Mouse (Mus musculus): ENCODE measurements around the gene Map3k11.
"Not testable (repeated sequence)": the region's sequence is repeated elsewhere in the genome, so short reads cannot be mapped to it uniquely, and the experiment has no call there.

Map3k11 gene

DNA sequence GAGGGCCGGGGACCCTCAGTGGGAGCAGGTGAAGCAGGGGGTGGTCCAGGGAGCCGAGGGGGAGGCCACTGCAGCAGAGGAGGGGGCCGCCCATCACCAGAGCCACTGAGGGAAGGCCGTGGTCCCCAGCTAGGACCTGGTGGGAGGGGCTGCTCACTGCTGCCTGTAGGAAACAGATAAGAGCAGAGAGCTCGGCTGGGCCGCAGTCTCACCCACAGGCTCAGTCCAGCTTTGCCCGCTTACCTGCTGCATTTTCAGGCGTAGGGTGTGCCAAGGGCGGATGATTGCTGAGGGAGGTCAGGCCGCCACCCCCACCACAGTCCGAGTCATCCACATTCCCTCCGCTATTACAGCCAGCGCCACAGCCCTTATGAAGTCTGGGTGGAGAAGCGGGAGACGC, 23.1 kb upstream of the Map3k11 start:
- DNase-seq (ENCODE audit: extremely low read depth, low read depth, low spot score) = no peak

DNA sequence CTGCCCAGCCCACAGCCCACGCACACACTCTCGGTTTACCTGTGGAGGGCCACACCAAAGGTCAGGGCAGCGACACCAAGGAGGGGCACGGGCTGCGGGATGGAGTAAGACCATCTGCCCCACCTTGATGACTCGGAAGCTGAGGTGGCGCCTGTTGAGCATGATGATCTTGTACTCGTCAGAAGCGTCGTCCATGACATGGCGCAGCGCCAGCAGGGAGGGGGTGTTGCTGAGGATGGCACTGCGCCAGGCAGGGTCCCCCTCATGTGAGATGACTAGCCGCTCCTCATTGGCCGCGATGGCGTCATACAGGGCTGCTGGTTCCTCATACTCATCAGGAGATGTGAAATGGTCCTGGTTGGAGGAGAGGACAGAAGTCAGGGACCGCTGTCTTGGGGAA, 22.2 kb upstream of the Map3k11 start:
- no peak for DNase-seq (ENCODE audit: extremely low read depth, low read depth, low spot score)

DNA sequence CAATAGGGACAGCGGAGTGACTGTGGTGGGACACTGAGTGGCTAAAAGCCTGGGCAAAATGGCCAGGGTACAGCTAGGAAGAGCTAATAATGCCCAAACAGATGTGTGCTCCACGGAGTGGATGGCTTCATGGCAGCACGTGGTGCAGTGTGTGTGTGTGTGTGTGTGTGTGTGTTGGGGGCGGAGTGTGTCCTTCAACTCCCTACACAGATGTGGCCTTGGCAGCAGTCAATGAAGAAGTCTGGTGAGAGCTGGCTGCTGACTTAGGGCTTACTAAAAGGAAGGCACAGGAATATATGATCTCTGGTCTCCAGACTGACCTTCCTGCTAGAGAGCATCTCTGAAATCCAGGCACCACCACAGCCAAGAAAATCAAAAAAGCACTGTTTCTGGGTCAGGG, 20.2 kb upstream of the Map3k11 start:
- no peak for DNase-seq (ENCODE audit: extremely low read depth, low read depth, low spot score)

DNA sequence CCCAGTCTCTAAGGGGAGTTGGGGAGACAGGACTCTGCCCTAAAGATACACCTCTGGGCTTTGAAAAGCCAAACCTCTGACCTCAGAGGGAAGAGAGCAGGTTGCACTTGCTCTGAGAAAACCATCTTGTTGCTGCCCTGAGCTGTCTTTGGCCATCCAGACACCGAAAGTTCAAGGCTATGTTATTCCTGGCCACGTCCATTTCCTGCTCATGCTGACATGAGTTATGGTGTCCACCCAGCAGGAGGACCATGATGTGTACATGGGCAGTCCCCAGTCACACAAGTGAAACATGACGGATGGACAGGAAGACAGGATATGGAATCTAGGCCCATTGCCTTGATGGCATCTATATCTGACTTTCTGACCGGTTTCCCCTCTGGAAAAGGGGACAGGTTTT, 8.1 kb upstream of the Map3k11 start:
- no peak for DNase-seq (ENCODE audit: extremely low read depth, low read depth, low spot score)

DNA sequence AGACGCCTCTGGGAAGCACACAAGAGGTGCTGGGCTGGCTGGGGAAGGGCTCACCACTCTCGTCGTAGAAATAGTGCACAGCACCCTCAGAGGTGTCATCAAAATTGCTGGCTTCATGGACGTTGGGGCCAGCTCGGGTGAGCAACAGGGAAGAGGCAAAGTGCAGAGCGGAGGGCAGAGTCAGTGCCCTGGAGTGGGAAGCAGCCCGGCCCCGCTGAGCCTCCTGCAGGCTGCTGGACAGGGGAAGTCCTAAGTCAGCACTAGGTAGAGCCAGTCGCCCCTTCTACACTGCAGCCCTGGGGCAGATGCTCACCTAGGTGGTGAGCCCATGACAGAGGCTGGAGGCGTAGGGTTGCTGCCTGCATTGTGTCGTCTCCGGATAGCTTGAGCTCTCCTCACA, 4.3 kb upstream of the Map3k11 start:
- no peak for DNase-seq (ENCODE audit: extremely low read depth, low read depth, low spot score)

DNA sequence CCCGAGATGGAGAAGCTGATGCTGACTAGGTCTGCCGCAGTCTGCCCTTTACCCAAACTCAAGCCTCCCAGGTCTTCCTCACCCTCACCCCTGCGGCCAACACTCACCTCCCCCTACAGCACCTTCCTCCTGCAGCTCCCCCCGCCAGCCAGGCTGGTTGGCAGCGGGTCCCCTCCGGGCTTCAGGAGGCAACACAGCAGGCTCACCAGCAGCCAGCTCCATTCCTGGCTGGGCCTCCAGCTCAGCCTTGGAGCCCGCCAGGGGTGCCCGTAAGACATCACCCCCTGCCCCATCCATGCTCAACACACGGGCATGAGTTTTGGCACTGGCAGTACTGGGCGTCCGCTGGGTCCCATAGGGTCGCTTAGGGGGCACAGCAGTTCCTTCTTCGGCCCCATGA, 3.6 kb upstream of the Map3k11 start:
- DNase-seq (ENCODE audit: extremely low read depth, low read depth, low spot score) = no peak

DNA sequence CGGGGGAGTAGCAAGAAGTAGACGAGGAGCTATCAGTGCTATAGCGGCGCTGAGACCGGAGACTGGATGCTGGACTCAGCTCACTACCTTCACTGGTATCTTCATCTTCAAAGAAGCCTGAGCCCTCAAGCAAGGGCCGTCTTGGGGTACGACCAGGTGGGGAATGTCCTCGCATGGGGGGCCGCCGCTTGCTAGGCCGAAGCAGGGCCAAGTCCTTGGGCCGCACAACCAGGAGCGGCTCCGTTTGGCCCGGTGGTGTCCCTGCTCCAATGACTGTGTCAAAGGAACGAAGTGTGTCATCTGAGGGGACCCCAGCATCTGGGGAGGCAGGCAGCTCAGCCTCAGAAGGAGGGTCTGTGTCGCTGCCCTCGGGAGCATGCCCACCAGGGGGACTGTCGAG, 3.1 kb upstream of the Map3k11 start:
- no peak for DNase-seq (ENCODE audit: extremely low read depth, low read depth, low spot score)

DNA sequence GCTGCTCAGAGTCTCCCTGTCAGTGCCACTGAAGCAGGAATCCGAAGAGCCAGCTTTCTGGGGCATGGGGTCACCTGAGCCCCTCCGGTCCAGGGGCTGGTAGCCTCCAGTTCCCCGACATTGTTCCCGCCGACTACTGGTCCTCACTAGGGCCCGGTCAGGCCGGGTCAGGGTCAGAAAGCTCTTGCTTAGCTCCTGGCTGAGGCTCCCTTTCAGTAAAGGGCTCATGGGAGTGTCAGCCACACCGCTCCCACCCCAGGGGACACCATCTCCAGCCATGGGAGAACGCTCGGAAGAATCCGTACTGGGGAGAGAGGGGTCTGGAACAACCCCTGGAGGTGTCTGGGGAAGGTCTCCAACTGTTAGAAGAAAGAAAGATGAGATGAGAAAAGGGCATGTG, 2.7 kb upstream of the Map3k11 start:
- no peak for DNase-seq (ENCODE audit: extremely low read depth, low read depth, low spot score)

DNA sequence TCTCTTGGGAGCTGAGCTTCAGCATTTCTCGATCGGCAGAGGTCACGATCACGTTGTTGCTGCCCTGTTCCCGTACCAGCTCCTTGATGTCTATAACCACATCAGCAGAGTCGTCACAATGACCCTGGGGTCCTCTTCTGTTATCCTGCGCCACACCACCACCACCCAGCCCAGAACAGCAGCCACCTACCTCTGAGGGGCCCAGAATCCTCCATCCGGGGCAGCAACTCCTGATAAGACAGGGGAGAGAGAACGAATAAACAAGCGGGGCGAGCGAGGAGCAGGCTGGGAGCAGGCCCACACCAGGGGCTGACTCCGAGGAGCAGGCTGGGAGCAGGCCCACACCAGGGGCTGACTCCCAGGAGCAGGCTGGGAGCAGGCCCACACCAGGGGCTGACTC, 2.1 kb upstream of the Map3k11 start:
- no peak for DNase-seq (ENCODE audit: extremely low read depth, low read depth, low spot score)

DNA sequence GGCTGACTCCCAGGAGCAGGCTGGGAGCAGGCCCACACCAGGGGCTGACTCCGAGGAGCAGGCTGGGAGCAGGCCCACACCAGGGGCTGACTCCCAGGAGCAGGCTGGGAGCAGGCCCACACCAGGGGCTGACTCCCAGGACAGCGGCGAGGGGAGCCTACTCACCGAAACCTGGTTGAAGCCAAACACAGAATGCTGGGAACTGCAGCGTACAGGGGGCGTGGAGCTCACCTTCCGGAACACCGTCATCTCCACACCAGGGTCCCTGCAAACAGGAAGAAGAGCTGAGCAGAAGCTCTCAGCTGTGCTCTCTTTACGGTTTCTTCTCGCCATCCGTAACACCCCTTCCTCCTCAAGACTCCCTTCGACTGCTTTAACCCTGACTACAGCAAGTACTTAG, 1.6 kb upstream of the Map3k11 start:
- DNase-seq (ENCODE audit: extremely low read depth, low read depth, low spot score) = not testable (repeated sequence)

DNA sequence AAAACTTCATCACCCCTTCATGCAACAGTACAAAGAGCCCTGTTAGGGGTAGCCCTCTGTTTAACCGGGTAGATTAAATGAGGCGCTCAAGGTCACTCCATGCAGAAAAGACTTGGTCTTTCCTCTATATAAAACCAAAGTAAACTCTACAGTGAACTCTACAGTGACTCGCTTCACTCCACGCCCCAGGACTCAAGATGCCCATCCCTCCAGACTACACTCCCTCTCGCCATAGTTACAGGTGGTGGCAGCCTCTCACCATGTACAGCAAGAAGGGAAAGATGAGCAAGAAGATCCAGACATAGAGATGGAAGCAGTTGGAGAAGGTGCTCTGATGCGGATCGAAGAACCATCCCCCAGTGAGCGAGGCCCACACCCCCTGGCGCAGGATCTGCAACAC, 804 bp upstream of the Map3k11 start:
- DNase-seq (ENCODE audit: extremely low read depth, low read depth, low spot score) = no peak

DNA sequence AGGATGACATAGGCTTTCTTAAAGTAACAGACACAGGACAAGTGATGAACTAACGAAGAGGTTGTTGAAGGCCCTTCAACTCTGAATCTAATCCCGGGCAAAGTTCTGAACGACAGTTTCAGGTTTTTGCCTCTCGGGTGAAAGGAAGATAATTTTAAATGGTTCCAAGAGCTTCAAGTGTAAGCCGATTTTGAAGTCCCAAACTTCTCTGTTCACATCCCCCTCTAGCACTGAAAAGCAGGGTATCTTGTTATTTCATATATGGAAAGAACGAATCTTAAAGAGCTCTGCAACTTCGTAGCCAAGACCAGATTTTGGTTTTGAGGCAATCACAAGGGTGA, 516 bp downstream of the Map3k11 start:
- DNase-seq (ENCODE audit: extremely low read depth, low read depth, low spot score) = no peak

DNA sequence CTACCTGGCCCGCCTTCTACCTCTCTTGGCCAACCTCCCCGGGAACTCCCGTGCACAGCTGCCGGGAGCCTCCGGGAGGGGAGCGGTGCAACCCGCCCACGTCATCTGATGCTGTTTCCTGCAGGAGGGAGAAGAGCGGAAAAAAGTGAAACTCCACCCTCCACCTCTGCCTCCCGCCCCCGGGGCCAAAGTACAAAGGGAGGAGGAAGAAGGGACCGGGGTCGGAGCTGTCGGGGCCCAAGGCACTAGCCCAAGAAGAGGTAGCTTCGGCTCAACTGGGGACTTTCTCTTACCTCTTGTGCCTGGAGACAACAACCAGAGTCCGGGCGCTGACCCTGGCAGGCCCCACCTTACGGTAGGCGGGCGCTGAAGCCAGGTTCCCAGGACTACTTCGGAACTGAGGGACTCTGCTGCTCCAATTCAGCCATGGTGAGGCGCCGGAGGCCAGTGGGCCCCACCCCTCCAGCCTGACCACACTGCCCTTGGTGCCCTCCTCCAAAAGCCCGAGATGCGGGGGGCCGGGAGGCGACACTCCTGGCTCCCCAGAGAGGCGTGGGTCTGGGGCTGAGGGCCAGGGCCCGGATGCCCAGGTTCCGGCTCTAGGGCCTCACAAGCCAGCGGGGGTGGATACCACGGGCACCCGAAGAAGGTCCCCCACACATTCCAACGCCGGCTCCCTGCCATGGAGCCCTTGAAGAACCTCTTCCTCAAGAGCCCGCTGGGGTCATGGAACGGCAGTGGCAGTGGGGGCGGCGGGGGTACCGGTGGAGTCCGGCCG, 1.2 kb downstream of the Map3k11 start:
- peak; percentile 54 for DNase-seq (ENCODE audit: extremely low read depth, low read depth, low spot score)

DNA sequence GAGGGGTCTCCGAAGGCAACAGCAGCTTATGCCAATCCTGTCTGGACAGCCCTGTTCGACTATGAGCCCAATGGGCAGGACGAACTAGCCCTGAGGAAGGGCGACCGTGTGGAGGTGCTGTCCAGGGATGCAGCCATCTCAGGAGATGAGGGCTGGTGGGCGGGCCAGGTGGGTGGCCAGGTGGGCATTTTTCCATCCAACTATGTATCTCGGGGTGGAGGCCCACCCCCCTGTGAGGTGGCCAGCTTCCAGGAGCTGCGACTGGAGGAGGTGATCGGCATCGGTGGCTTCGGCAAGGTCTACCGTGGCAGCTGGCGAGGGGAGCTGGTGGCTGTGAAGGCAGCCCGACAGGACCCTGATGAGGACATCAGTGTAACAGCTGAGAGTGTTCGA, 1.8 kb downstream of the Map3k11 start:
- DNase-seq (ENCODE audit: extremely low read depth, low read depth, low spot score) = no peak

DNA sequence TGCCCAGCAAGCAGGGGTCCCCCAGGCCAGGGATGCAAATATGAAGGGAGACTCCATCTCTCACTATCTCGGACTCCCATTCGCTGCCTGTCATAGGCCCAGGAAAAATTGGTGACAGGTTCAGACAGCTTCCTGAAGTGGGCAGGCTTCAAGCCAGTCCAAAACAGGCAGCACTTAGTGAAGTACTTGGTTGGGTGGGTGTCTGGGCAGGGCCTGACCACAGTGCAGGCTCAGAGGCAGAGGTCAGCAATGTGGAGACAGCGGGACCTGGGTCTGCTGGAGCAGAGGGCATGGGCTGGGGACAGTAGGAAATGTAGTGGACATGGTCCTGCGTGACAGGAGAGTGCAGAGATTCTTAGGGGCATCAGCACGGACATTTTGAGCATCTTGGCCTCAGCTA, 3.1 kb downstream of the Map3k11 start:
- DNase-seq (ENCODE audit: extremely low read depth, low read depth, low spot score) = no peak

DNA sequence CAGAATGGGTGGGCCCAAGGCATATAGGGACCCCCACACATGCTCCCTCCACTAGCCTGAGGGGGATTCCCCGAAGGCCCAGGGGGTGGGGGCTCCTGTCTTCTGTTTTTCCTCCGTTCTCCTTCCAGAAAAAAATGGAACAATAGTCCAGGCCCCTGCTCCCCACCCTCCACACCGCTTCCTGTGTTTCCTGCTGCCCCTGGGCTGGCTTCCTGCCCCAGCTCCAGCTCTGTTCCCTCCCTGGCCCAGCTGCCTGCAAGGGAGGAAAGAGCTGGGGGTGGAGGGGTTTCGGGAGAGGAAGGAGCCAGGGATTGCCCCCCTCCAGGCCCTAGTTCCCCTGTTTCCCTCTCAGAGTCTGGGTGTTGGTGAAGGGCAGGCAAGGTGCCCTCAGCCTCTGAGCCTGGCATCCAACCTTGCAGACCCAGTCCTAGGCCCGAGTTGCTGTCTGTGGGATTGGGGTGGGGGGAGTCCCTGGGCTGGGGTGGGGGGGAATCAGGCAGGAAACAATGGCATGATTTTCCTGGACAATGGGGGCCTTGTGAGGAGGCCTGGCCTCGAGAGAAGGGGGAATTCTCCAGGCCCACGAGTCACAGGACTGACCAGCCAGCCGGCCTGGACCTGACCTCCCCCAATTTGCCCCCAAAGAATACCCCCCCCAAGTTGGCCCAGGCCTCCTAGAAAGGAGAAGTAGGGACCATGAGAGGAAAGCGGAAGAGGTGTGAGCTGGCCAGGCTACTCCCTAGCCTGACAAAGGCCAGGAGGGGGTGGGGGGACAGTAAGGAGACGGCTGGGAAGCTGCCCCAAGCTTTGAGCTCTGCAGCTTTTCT, 3.8 kb downstream of the Map3k11 start:
- DNase-seq (ENCODE audit: extremely low read depth, low read depth, low spot score) = no peak

DNA sequence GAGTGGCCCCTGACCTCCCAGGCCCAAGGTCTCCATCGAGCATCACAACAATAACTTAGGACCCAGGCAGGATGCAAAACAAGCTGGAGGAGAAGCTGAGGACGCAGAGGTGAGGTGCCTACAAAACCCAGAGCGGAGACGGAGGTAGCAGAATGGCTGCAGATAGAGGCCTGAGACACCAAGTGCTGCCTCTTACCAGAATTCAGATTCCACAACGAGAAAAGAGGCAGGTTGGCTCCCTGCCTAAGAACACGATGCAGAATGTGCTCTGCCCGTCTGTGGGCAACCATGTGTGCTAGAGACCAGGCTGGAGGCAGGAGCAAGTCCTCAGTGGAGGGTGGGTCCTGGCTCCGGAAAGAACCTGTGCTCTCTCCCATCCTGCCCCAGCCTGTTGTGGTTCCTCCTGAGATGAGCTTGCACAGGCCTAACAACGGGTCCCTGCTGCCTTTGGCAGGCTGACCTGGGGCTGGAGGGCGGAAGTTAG, 4.4 kb downstream of the Map3k11 start:
- DNase-seq (ENCODE audit: extremely low read depth, low read depth, low spot score) = no peak

DNA sequence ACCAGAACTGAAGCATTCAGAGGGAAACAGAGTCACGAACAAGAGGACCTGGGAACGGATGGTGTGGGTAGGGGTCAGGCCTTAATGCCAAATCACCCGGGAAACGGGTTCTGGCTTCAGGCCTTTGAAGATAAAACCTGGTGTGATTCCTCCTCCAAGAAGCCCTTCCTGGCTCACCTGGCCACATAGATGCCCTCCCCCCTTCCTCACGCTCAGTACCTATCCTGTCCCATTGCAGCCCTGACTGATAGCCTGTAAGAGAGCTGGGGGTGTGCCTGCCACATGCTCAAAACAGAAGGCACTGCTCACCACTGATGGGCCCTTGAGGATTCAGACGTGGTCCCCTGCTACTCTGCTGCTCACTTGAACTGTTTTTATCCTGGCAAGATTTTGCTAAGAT, 5.3 kb downstream of the Map3k11 start:
- DNase-seq (ENCODE audit: extremely low read depth, low read depth, low spot score) = no peak

DNA sequence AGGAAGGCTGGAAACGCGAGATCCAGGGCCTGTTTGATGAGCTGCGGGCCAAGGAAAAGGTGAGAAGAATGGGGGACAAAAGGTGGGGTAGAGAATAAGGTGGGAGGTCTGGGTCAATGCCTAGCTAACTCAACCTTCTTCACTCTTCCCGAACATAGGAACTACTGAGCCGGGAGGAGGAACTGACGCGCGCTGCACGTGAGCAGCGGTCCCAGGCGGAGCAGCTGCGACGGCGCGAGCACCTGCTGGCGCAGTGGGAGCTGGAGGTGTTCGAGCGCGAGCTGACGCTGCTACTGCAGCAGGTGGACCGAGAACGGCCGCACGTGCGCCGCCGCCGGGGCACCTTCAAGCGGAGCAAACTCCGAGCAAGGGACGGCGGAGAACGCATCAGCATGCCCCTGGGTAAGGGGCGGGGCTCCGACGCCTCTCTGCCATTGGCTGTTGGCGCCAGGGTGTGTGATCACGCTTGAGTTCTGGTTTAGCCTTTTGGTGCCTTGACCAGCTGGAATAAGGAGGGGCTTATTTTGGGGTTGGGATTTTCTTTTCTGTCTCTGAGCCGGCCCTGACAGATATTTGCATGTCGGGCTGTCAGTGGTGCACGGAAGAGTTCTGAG, 7.4 kb downstream of the Map3k11 start:
- no peak for DNase-seq (ENCODE audit: extremely low read depth, low read depth, low spot score)

DNA sequence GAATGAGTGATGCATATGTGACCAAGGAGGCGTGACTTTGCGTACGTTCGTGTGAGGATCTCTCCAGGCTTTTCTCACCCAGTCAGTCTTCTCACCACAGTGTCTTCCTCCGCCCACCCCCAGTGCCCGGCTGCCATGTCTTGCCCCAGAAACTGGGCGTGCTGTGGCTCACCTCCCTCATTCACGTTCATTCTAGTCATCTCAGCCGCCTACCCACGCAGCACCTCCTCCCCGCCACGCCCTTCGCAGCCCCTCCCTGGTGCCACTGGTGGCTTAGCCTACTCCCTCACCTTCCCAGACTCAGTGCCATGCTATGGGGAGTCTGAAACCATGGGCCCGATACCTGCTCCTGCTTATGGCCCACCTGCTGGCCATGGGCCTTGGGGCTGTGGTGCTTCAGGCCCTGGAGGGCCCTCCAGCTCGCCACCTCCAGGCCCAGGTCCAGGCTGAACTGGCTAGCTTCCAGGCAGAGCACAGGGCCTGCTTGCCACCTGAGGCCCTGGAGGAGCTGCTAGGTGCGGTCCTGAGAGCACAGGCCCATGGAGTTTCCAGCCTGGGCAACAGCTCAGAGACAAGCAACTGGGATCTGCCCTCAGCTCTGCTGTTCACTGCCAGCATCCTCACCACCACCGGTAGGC, 15.7 kb downstream of the Map3k11 start, which contains the start of gene Kcnk7:
Gene Kcnk7 (plus strand): TSS at position 205 of the 638 bp plus-strand sequence.
- no peak for DNase-seq (ENCODE audit: extremely low read depth, low read depth, low spot score)

DNA sequence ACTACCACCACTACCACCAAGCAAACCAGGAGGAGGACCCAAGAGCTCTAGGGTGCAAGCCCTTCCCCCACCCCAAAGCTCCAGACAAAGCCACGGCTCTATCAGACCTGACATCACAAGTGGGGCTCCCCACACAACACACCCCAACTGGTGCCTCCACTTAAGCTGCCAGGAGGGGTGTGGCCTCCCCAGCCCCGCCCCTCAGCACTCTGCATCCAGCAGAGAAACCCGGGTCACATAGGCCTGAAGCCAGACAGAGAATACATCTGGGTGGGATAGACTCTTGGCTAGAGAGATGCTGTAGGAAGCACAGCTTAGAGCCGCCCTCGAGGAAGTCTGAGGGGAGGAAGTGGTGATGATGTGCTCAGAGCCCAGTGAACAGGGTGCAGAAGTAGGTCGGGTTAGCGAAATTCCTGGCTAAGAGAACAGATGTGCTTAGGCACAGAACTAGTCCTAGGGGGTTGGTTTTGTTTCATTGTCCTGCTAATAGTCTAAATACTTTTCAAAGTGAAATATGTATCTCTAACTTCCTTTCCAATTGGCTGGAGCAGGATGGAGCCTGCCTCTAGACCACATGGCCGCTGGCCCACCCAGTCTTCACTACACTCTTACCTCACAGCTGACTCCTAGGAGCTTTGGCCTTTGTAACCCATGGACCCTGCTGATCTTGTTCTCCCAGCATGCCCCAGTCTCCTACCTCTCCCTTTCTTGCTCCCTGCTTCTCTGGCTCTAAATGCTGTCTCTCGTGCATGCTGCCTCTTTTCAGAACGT, 16.4 kb downstream of the Map3k11 start:
- no peak for DNase-seq (ENCODE audit: extremely low read depth, low read depth, low spot score)

Data from fat pad, adult 2 months (tissue).